Mouse (Mus musculus) heart, embryonic 16.5 days (tissue): ENCODE results near the gene Gm12789. TPM values are rescaled to one million over a fixed set of nuclear protein-coding genes. Genes with fewer than 3 reads are reported as not detected.
"Not testable (repeated sequence)": the region's sequence is repeated elsewhere in the genome, so short reads cannot be mapped to it uniquely, and the experiment has no call there.

ENCODE experiments used
- ATAC-seq: fragments of 200-750 bp; cut with Nextera tagmentation; replicated peaks from 2 replicates; pipeline ENCODE4 v1.8.0; 2017; ENCODE audit warnings: moderate number of reproducible peaks; ENCODE audit not compliant: insufficient read depth, low FRiP score; ENCODE audit errors: extremely low read depth
- H3K27ac ChIP-seq: fragments of 300-500 bp; sonication (generic); 2 replicates; pipeline ENCODE4 v1.5.1; 2014; ENCODE audit warnings: mild to moderate bottlenecking, low read length, control low read depth, moderate library complexity
- H3K27me3 ChIP-seq: fragments of 300-500 bp; sonication (generic); 2 replicates; pipeline ENCODE4 v1.6.1; 2014; ENCODE audit warnings: low read length, mixed read lengths; ENCODE audit not compliant: control insufficient read depth, insufficient read depth
- H3K36me3 ChIP-seq: fragments of 300-500 bp; sonication (generic); 2 replicates; pipeline ENCODE4 v1.6.1; 2014; ENCODE audit not compliant: control insufficient read depth, insufficient read depth
- H3K4me1 ChIP-seq: fragments of 300-500 bp; sonication (generic); 2 replicates; pipeline ENCODE4 v1.6.1; 2014; ENCODE audit warnings: low read length, mixed read lengths; ENCODE audit not compliant: control insufficient read depth, insufficient read depth
- H3K4me2 ChIP-seq: fragments of 300-500 bp; sonication (generic); 2 replicates; pipeline ENCODE4 v1.6.1; 2014; ENCODE audit warnings: low read depth, mild to moderate bottlenecking, control low read depth, low read length
- H3K4me3 ChIP-seq: fragments of 300-500 bp; sonication (generic); 2 replicates; pipeline ENCODE4 v1.5.1; 2014; ENCODE audit warnings: mild to moderate bottlenecking, control low read depth, low read length
- H3K9ac ChIP-seq: fragments of 300-500 bp; sonication (generic); 2 replicates; pipeline ENCODE4 v1.6.1; 2014; ENCODE audit warnings: low read length, control low read depth
- H3K9me3 ChIP-seq: fragments of 300-500 bp; sonication (generic); replicated peaks from 2 replicates; pipeline ENCODE4 v1.6.1; 2016; ENCODE audit warnings: low read length; ENCODE audit not compliant: control insufficient read depth
- WGBS: fragments of 180-500 bp; shearing (Covaris S2); extraction: QIAGEN DNeasy Blood & Tissue Kit; methylation state at CpG from one replicate; pipeline ENCODE4 v1.1.7; 2014; 5-methylcytosine and 5-hydroxymethylcytosine counted together
- polyA plus RNA-seq: library from polyadenylated mRNA; unstranded; fragments of >200 nt; fragmentation: Nextera tagmentation; extraction: Ambion mirVana; gene quantifications from 2 replicates; pipeline ENCODE4 v1.2.1, GENCODE M21; 2015

The Gm12789 gene
- polyA plus RNA-seq, result not detected in 2 replicates

DNA sequence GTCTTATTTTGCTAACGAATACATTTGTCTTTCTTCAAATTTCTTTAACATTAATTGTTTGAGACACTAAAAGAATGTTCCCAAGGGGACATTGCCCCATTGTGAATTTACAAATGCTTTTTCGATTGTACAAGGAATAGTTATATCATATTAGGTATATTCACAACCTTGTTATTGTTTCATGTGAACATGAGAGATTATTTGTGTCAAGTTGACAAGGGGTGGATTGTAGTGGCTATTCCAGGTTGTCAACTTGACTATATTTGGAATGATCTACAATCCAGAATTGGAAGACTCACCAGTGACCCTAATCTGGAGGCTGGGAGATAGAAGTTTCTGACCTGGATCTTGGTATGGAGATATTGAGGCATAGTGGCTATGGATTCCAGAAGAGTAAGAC is at the start of gene Gm12789:
Gene Gm12789, plus strand, starts transcription at position 301 of the 400 bp plus-strand sequence.
- ATAC-seq, H3K9ac ChIP-seq, H3K9me3 ChIP-seq, H3K4me3 ChIP-seq, H3K36me3 ChIP-seq, H3K4me1 ChIP-seq, H3K4me2 ChIP-seq, H3K27me3 ChIP-seq, H3K27ac ChIP-seq: not testable (repeated sequence)
- 88% methylated on average over 2 of the region's 2 CpGs for WGBS

DNA sequence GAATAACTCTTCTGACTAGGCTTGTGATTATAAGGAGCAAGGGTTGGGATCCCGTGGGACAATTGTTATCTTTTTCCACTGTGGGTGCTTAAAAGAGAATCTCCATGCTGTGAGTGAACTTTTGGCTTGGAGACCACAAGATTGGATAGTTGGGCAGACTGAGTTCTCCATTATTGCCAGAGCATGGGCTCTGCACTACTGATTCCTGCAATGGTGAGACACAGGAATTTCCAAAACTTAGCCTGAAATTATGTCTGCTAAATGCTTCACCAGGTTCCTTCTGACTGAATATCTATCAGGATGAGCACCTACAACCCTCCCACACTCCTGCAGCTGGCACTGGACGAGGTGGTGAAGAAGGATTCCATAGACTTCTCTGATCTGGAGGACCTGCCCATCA is 46.3 kb upstream of the Gm12789 start, which contains the start of gene Gm12794:
Gene Gm12794, plus strand, starts transcription at position 301 of the 400 bp plus-strand sequence.
- not testable (repeated sequence) for H3K4me1 ChIP-seq, H3K4me2 ChIP-seq, H3K36me3 ChIP-seq, H3K9ac ChIP-seq, H3K4me3 ChIP-seq, H3K9me3 ChIP-seq, H3K27ac ChIP-seq, ATAC-seq, H3K27me3 ChIP-seq
- WGBS, result 63% methylated on average over 2 of the region's 2 CpGs

DNA sequence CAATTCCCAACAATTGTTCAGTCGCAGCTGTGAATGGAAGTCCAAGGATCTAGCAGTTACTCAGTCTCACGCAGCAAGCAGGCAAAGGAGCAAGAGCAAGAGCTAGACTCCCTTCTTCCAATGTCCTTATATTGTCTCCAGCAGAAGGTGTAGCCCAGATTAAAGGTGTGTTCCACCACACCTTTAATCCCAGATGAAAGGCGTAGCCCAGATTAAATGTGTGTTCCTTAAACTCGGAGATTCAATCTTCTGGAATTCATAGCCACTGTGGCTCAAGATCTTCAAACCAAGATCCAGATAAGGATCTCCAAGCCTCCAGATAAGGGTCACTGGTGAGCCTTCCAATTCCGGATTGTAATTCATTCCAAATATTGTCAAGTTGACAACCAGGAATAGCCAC is 5.5 kb upstream of the Gm12789 start, which contains the start of gene Gm12790:
Gene Gm12790, minus strand, starts transcription at position 101 of the 400 bp plus-strand sequence.
- H3K36me3 ChIP-seq, ATAC-seq, H3K4me1 ChIP-seq, H3K4me2 ChIP-seq, H3K27me3 ChIP-seq, H3K9ac ChIP-seq, H3K4me3 ChIP-seq, H3K27ac ChIP-seq, H3K9me3 ChIP-seq: not testable (repeated sequence)
- 100% methylated on average over 1 of the region's 5 CpGs for WGBS

DNA sequence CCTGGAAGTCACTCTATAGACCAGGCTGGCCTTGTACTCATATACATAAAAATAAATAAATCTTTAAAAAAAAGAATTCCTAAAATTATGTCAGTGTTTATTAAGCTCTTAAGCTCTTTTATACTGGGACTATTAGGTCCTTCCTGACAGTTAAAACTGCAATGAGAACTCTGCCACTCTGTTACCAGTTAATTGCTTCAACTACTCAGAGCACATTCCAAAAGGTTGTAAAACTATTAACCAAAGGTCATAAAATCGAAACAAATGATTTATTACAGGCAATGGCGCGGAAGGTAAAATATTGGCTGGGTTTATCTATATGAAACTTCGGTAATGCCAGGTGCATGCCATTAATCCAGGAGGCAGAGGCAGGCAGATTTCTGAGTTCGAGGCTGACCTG is 748 bp upstream of the Gm12789 start:
- Histone ChIP-seq H3K27ac (no peak overlapping the region), H3K36me3 (no peaks in the 10 kb centered on the region), H3K4me1 (no peaks in the 10 kb centered on the region), H3K4me2 (no peak overlapping the region), H3K9me3 (no peaks in the 10 kb centered on the region), H3K9ac (no peak overlapping the region), H3K4me3 (no peak overlapping the region), H3K27me3 (no peaks in the 10 kb centered on the region)
- WGBS, result 79% methylated on average over 5 of the region's 5 CpGs
- no peak for ATAC-seq

DNA sequence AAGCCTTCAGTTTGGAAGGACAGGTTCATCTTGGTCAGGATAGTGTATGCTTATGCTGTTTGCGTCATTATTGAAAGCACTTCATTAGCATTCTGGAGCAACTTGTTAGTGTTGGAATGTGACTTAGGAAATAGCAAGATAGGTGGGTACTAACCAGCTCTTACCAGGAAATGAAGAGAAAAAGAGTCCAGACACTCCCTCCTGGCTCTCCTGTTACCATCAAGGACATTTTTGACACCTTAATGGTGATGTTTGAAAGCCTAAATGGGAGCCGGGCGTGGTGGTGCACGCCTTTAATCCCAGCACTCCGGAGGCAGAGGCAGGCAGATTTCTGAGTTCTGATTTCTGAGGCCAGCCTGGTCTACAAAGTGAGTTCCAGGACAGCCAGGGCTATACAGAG is 11.0 kb downstream of the Gm12789 start:
- no peak overlapping the region for H3K4me3 ChIP-seq
- H3K36me3 ChIP-seq, result no peaks in the 10 kb centered on the region
- no peak for ATAC-seq
- no peaks in the 10 kb centered on the region for H3K9me3 ChIP-seq
- H3K4me1 ChIP-seq, result no peaks in the 10 kb centered on the region
- H3K27me3 ChIP-seq, result no peaks in the 10 kb centered on the region
- WGBS, result 77% methylated on average over 5 of the region's 5 CpGs
- H3K27ac ChIP-seq, result no peak overlapping the region
- no peak overlapping the region for H3K4me2 ChIP-seq
- no peak overlapping the region for H3K9ac ChIP-seq

DNA sequence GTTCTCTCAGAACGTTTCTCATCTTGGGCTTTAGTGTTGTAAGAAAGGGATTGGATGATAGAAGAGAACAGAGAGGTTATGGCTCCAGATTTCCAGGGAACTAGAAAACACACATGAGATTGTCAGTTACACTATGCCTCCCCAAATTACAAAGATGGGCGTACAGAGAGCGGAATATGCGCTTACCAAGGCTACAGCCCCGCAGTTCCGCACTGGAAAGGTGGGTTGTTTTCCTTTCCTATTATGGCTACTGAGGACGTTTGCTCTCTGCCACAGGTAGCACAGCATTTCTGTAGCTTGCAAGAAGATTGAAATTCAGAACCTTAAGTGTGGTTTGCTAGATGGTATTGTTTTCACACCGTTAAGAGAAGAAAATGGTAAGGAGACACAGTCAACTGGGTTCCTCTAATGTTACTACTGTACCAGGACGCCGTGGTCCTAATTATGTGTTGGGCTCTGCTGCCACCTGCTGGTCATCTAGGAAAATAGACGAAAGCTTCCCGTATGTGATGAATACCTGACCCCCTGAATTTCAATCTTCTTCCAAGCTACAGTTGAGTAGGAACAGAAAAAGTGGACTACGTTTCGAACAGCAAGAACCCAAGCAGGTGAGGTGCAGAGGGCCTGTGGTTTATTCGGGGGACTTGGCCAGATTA is 12.0 kb downstream of the Gm12789 start:
- H3K27me3 ChIP-seq, result no peaks in the 10 kb centered on the region
- no peak overlapping the region for H3K27ac ChIP-seq
- no peak overlapping the region for H3K4me3 ChIP-seq
- H3K36me3 ChIP-seq, result no peaks in the 10 kb centered on the region
- H3K9ac ChIP-seq, result no peak overlapping the region
- WGBS, result 33% methylated on average over 15 of the region's 15 CpGs
- no peaks in the 10 kb centered on the region for H3K9me3 ChIP-seq
- no peak; the same call in 1 of the 2 replicates for ATAC-seq
- H3K4me2 ChIP-seq, result no peak overlapping the region
- no peaks in the 10 kb centered on the region for H3K4me1 ChIP-seq

DNA sequence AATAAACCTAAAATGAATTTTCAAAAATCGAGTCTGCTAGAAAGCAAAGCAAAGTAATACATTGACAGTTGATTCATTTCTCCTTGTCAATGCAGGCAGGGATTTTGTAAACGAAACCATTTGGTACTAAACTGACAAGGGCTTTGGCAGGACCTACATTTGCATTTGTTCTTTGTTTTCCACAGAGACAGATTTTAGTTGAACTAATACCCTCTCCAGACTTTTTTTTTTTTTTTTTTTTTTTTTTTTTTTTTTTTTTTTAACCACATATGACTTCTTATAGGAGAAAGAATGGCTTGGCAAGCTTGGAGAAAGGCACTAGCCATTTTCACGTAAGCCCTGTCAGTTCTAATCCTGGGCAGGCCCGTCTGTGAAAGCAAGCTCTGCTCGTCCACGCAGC is 40.2 kb downstream of the Gm12789 start:
- H3K4me2 ChIP-seq, result no peak overlapping the region
- no peak for ATAC-seq
- H3K27ac ChIP-seq, result no peak overlapping the region
- no peaks in the 10 kb centered on the region for H3K27me3 ChIP-seq
- WGBS, result 84% methylated on average over 6 of the region's 6 CpGs
- H3K9me3 ChIP-seq, result no peaks in the 10 kb centered on the region
- no peak overlapping the region for H3K4me3 ChIP-seq
- no peaks in the 10 kb centered on the region for H3K36me3 ChIP-seq
- no peak overlapping the region for H3K9ac ChIP-seq
- H3K4me1 ChIP-seq, result no peaks in the 10 kb centered on the region

Other genes starting within 250 kb of the Gm12789 start
- not detected in 2 replicates for gene B020004J07Rik, start 142.6 kb upstream of the Gm12789 start, polyA plus RNA-seq
- not detected in 2 replicates for gene C130073F10Rik, start 92.8 kb upstream of the Gm12789 start, polyA plus RNA-seq
- gene Gm12800, start 77.5 kb upstream of the Gm12789 start, polyA plus RNA-seq, result not detected in 2 replicates
- gene Gm12794, start 46.2 kb upstream of the Gm12789 start, polyA plus RNA-seq, result not detected in 2 replicates
- not detected in 2 replicates for gene Gm12790, start 5.6 kb upstream of the Gm12789 start, polyA plus RNA-seq
- 28.4 and 29.4 TPM in 2 replicates for gene Pde4b, start 100.9 kb downstream of the Gm12789 start, polyA plus RNA-seq